Mouse (Mus musculus) neural tube, embryonic 10.5 days (tissue): ENCODE results near the gene Sh3kbp1.
A peak's percentile ranks its signal among the peaks of the same experiment; 100 is the strongest.
"Not testable (repeated sequence)": the region's sequence is repeated elsewhere in the genome, so short reads cannot be mapped to it uniquely, and the experiment has no call there.

Experiments used
- DNase-seq: peaks from one replicate; pipeline ENCODE4 v3.0.0-alpha.2; 2017; ENCODE audit warnings: low spot score; ENCODE audit errors: extremely low spot score

The Sh3kbp1 gene

GRCm38 (mm10) chrX:159626907-159627587, at the start of gene Sh3kbp1:
Sh3kbp1 (plus strand) TSS chrX:159627272.
- peak; percentile 65 for DNase-seq

GRCm38 (mm10) chrX:159584738-159585137, 42.3 kb upstream of the Sh3kbp1 start:
- not testable (repeated sequence) for DNase-seq

DNA sequence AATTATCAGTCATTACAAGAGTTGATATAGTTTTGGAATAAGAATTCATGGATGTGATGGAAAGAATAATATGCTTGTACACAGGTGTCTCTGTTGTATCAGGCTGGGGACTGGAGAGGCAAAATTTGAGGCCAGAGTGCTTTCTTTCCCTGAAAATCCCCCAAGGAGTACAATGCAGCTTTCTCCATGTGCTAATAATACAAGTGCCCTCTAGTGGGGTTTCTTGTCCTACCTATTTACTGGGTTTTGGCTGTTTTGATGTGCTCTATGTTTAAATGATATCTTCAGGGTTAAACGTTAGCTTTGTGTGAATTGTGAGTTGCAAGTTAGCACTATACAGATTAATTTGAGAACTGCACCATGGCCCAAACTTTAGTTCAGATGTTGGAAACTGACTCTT, 35.4 kb upstream of the Sh3kbp1 start:
- no peak for DNase-seq

GRCm38 (mm10) chrX:159597502-159597901, 29.6 kb upstream of the Sh3kbp1 start:
- no peak for DNase-seq

DNA sequence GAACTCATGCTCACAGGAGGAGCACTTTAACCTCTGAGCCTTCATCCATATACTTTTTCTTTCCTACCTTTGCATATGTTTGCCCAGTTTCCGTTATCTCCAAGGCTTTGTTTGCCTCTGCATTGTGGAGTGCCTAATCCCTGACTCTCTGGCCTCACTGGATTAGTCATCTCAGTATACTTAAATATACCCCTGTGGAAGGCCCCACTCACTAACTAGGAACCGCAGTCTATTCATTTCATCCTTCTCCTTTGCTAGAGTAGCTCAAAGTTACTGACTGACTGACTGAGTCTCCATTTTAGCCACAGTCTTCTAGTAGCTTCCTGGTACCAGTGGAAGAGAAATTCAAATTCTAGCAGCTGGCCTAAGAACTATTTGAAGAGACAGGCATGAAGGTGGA, 22.2 kb upstream of the Sh3kbp1 start:
- DNase-seq = no peak

DNA sequence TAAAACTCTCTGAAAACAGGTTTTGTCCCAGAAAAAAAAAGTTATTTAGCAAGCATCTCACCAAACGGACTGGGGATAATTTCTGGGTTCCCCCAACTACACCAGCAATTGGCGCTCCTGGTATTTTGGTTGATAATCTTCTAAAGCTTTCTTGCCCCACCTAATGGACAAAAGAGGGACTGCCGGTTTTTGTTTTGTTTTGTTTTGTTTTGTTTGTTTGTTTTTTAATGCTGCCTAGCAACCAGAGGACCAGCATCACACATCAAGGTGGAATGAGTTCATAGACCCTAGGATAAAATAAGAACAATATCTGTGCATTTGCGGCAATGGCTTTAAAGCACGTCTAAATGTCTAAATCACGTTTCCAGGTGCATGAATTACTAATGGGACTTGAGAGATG, 20.1 kb upstream of the Sh3kbp1 start:
- no peak for DNase-seq

GRCm38 (mm10) chrX:159626208-159626906, 715 bp upstream of the Sh3kbp1 start:
- DNase-seq = no peak

DNA sequence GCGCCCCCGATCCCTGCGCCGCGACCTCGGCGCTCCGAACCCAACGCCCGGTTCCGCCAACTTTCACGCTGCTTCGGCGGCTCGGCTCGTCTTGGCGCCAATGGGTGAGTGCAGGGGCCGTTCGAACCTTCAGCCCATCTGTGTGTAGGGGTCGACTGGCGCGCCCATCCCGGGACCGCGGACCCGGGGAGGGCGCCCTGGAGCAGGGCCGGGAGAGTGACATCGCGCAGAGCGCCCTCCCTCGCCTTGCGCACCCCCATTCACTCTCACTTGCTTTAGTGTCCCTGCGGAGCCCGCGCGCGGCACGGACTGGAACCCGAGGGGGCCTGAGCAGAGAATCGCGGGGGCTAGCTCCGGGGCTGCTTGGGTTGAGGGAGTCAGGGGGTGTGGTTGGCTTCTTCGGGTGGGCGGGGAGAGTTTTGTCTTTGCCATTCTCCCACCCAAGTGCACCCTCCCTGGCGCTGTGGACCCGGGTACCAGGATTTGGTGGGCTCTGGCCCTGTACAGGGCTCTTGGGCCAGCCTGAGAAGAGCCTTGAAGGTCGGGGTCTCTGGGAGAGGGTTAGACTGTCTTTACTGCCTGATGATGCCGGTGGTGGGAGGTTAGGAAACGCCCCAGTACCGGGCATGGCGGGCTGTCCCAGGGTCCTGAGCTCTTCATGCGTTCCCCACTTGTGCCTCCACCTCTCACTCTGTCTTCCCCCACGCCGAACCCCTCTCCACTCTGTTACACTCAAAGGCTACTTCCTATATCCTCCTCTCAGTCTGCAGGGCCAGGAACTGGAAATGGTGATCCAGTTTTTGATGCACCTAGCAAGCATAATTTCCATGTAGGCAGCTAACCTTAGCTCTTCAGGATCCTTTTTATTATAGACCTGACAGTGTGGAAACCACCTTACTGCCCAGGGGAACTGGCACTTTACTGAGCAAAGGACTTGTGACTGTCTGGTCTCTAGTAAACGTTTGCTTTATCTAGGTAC, 805 bp downstream of the Sh3kbp1 start:
- DNase-seq = peak; percentile 55

DNA sequence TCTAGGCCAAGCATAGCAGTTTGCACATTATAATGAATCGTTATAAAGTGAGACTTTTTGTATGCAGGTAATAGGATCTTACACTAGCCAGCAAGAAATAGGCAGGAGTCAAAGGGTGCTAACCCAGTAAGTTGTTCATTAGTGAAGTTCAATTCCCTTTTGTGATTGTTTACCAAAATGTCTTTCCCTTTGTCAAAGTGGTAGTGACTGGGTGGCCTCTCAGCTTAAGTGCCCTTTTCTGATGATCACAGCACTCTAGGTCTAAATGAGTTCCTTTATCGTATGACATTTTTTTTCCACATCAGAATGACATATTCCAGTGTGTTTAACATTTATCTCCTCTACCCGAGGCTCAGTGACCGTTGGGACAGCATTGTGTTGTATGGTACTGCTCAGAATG, 1.6 kb downstream of the Sh3kbp1 start:
- DNase-seq = no peak

DNA sequence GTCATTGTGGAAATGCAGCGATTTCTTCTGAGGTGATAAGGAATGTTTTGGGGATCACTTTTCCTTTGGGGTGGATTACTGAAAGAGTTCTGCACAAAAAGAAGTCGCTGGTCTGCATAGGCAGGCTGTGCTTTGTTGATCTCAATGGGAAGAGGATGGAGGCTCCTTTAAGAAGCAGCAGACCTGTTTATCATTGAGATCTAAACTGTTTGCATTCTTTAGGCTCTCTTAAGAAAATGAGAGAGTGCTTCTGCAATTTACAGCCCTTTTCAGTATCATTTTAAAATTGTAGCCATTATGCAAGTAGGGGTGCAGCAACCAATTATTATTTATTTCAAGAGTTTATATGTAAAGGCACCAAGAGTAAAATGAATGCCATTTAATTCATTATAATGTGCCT, 2.1 kb downstream of the Sh3kbp1 start:
- no peak for DNase-seq

- no peak for DNase-seq
These were observed 11.6 kb downstream of the Sh3kbp1 start for GRCm38 (mm10) chrX:159638500-159639227.

- DNase-seq = no peak
These were observed 12.9 kb downstream of the Sh3kbp1 start for GRCm38 (mm10) chrX:159639991-159640390.

DNA sequence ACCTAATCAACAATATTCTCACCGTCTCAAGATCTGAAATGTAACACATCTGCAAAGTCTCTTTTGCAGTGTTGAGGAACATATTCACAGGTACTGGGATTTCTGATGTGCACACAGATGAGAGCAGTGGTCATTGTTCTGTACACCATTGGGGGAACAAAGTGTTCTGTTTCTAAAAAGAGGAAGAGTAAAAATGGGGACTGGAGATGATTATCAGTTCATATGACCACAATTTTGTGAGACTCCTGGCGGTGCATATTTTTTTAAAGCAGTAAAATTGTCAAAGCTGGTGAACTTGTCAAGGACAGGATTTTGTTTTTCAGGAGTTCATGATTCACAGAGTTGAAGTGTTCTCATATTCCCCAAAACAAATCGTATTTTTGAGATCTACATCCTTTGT, 18.2 kb downstream of the Sh3kbp1 start:
- DNase-seq = no peak

DNA sequence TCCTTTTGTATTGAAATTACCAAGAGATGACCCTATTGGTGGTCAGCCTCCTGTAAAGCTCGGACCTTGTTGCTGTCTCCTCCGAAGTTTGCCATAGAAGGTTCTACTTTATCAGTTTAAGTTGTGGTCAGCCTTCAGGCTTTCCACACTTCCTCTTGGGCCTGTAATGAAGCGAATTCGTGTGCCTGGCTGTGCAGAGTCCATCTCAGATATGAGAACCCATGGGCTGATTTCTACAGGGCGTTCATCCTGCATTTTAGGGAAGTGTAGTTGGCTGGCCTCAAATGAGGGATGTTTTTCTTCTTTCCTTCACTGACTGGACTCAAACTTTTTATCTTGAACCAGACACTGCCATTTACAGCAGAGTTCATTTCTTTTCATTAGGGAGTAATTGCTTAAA, 20.5 kb downstream of the Sh3kbp1 start:
- DNase-seq = no peak

DNA sequence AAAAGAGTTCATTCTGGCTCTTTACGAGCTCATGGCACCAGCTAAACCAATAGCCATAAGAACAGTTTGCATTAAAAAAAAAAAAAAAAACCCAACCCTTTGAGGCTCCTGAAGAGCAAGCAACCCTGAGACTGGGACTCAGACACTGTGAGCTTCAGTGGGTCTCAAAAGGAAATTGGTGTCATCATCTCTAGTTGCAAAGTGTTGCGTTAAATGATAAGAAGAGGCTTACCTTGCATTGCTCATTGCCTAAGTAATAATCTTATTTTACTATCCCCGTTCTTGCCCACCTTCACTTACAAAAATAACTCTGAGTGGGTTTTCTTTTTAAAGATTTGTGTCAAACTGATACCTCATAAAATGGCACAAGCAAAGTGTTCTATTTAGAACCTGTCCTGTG, 21.5 kb downstream of the Sh3kbp1 start:
- no peak for DNase-seq

- DNase-seq = no peak
These were observed 23.1 kb downstream of the Sh3kbp1 start for GRCm38 (mm10) chrX:159650130-159650678.

- DNase-seq = no peak
These were observed 23.7 kb downstream of the Sh3kbp1 start for GRCm38 (mm10) chrX:159650727-159651126.

GRCm38 (mm10) chrX:159671388-159671787, 44.3 kb downstream of the Sh3kbp1 start:
- no peak for DNase-seq

DNA sequence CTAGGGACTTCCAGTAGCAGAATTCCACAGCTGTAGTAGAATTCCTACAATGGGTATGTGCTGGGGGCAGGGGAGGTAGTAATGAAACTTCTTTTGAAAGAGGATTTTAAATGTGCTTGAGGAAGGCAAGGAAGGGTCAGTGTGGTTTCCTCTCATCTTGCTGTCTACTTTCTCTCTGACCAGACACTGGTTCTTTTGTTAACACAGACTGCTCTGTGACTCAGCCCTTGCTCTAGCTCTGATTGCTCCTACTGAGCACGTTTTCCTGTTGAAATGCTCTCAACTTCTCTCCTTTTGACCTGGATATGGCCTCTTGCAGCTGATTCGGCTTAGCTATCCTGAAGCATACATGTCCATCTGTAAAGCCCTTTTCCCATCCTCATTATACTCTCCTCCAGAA, 45.4 kb downstream of the Sh3kbp1 start:
- no peak for DNase-seq

DNA sequence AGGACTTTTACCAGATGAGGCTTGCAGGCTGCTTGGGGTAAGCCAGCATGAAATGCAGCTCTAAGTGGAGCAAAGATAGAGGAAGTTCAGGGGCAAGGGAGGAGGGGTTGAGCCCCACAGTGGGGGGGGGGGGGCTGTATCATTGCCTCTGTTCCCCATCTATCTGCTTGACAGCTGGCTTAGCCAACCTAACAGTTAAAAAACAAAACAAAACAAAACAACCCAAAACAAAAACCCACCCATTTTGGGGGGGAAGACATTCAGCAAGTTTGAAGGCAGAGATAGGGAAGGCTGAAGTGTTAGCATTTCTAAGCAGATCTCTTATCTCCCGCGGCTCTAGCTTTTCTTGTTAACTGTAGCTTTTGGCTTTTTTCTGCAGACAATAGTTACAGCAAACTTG, 49.2 kb downstream of the Sh3kbp1 start:
- DNase-seq = no peak
